Mouse (Mus musculus): ENCODE data around the gene Bmp6.

GRCm38 (mm10) chr13:38515845-38516244 lies 170.9 kb downstream of the Bmp6 start:
- TF ChIP-seq CTCF (IDR thresholded peaks at IDR 0.05; ENCODE audit: low read depth, low read length) (no peak), TAL1 (conservative IDR thresholded peaks at IDR 0.05; ENCODE audit: low read depth, low read length) (no peak), GATA1 (IDR thresholded peaks at IDR 0.05; ENCODE audit: borderline replicate concordance, low read length) (no peak)

Measured in G1E (cell line).